Mouse (Mus musculus): ENCODE results near the gene Rpgrip1l. TPM values are rescaled to one million over a fixed set of nuclear protein-coding genes. Genes with fewer than 3 reads are reported as not detected.

Rpgrip1l gene
- polyA plus RNA-seq (2011; ENCODE audit: insufficient read length, low read depth, missing spikeins) = 8.7 and 9.2 TPM in 2 replicates

GRCm38 (mm10) chr8:91312835-91313832 is at the start of gene Rpgrip1l, which contains the start of gene Fto:
Gene Rpgrip1l, minus strand, starts transcription at chr8:91313262.
Gene Fto, plus strand, starts transcription at chr8:91313525.
- Histone ChIP-seq H3K4me1 (ENCODE audit: control insufficient read depth, insufficient read depth, low read length) (no peaks in the 10 kb centered on the region), H3K27ac (ENCODE audit: insufficient read depth, low read length) (peak within 1 kb of the TSS; percentile 55), H3K4me3 (ENCODE audit: insufficient read depth, low read length) (peak within 1 kb of the TSS; percentile 90)
- TF ChIP-seq POLR2A (IDR thresholded peaks at IDR 0.05; ENCODE audit: low read depth, low read length) (peak; percentile 62), CTCF (IDR thresholded peaks at IDR 0.05; ENCODE audit: borderline replicate concordance, insufficient read depth, low read length) (no peak)

- no peak overlapping the region for H3K27ac ChIP-seq (ENCODE audit: insufficient read depth, low read length)
- no peak for TF ChIP-seq CTCF (IDR thresholded peaks at IDR 0.05; ENCODE audit: borderline replicate concordance, insufficient read depth, low read length)
- no peak for TF ChIP-seq POLR2A (IDR thresholded peaks at IDR 0.05; ENCODE audit: low read depth, low read length)
- H3K4me1 ChIP-seq (ENCODE audit: control insufficient read depth, insufficient read depth, low read length) = peaks cover 4% of the 10 kb centered on the region; the same call in 1 of the 2 replicates
- no peak overlapping the region for H3K4me3 ChIP-seq (ENCODE audit: insufficient read depth, low read length)
Measured at GRCm38 (mm10) chr8:91360644-91361357, 47.7 kb upstream of the Rpgrip1l start.

- Histone ChIP-seq H3K4me1 (ENCODE audit: control insufficient read depth, insufficient read depth, low read length) (peaks cover 8% of the 10 kb centered on the region; the same call in 1 of the 2 replicates), H3K4me3 (ENCODE audit: insufficient read depth, low read length) (no peak overlapping the region), H3K27ac (ENCODE audit: insufficient read depth, low read length) (no peak overlapping the region)
- no peak for TF ChIP-seq CTCF (IDR thresholded peaks at IDR 0.05; ENCODE audit: borderline replicate concordance, insufficient read depth, low read length)
- no peak for TF ChIP-seq POLR2A (IDR thresholded peaks at IDR 0.05; ENCODE audit: low read depth, low read length)
Measured at GRCm38 (mm10) chr8:91359511-91359910, 46.4 kb upstream of the Rpgrip1l start.

GRCm38 (mm10) chr8:91358016-91358415 is 45.0 kb upstream of the Rpgrip1l start:
- Histone ChIP-seq H3K27ac (ENCODE audit: insufficient read depth, low read length) (no peak overlapping the region), H3K4me3 (ENCODE audit: insufficient read depth, low read length) (no peak overlapping the region), H3K4me1 (ENCODE audit: control insufficient read depth, insufficient read depth, low read length) (peaks cover 8% of the 10 kb centered on the region; the same call in 1 of the 2 replicates)
- TF ChIP-seq CTCF (IDR thresholded peaks at IDR 0.05; ENCODE audit: borderline replicate concordance, insufficient read depth, low read length) (no peak), POLR2A (IDR thresholded peaks at IDR 0.05; ENCODE audit: low read depth, low read length) (no peak)

GRCm38 (mm10) chr8:91357493-91358014 is 44.5 kb upstream of the Rpgrip1l start:
- no peak overlapping the region for H3K27ac ChIP-seq (ENCODE audit: insufficient read depth, low read length)
- no peak overlapping the region for H3K4me3 ChIP-seq (ENCODE audit: insufficient read depth, low read length)
- peaks cover 8% of the 10 kb centered on the region; the same call in 1 of the 2 replicates for H3K4me1 ChIP-seq (ENCODE audit: control insufficient read depth, insufficient read depth, low read length)
- TF ChIP-seq CTCF (IDR thresholded peaks at IDR 0.05; ENCODE audit: borderline replicate concordance, insufficient read depth, low read length) (no peak), POLR2A (IDR thresholded peaks at IDR 0.05; ENCODE audit: low read depth, low read length) (no peak)

- H3K4me3 ChIP-seq (ENCODE audit: insufficient read depth, low read length) = no peak overlapping the region
- no peak overlapping the region for H3K27ac ChIP-seq (ENCODE audit: insufficient read depth, low read length)
- H3K4me1 ChIP-seq (ENCODE audit: control insufficient read depth, insufficient read depth, low read length) = peaks cover 8% of the 10 kb centered on the region; the same call in 1 of the 2 replicates
- TF ChIP-seq CTCF (IDR thresholded peaks at IDR 0.05; ENCODE audit: borderline replicate concordance, insufficient read depth, low read length) (no peak), POLR2A (IDR thresholded peaks at IDR 0.05; ENCODE audit: low read depth, low read length) (no peak)
Measured at GRCm38 (mm10) chr8:91355956-91356699, 43.1 kb upstream of the Rpgrip1l start.

- no peak overlapping the region for H3K27ac ChIP-seq (ENCODE audit: insufficient read depth, low read length)
- no peak for TF ChIP-seq POLR2A (IDR thresholded peaks at IDR 0.05; ENCODE audit: low read depth, low read length)
- no peak for TF ChIP-seq CTCF (IDR thresholded peaks at IDR 0.05; ENCODE audit: borderline replicate concordance, insufficient read depth, low read length)
- no peak overlapping the region for H3K4me3 ChIP-seq (ENCODE audit: insufficient read depth, low read length)
- H3K4me1 ChIP-seq (ENCODE audit: control insufficient read depth, insufficient read depth, low read length) = peaks cover 7% of the 10 kb centered on the region; the same call in 1 of the 2 replicates
Measured at GRCm38 (mm10) chr8:91355301-91355905, 42.3 kb upstream of the Rpgrip1l start.

- Histone ChIP-seq H3K27ac (ENCODE audit: insufficient read depth, low read length) (no peak overlapping the region), H3K4me1 (ENCODE audit: control insufficient read depth, insufficient read depth, low read length) (peaks cover 6% of the 10 kb centered on the region; the same call in 1 of the 2 replicates), H3K4me3 (ENCODE audit: insufficient read depth, low read length) (no peak overlapping the region)
- TF ChIP-seq POLR2A (IDR thresholded peaks at IDR 0.05; ENCODE audit: low read depth, low read length) (no peak), CTCF (IDR thresholded peaks at IDR 0.05; ENCODE audit: borderline replicate concordance, insufficient read depth, low read length) (no peak)
Measured at GRCm38 (mm10) chr8:91353907-91354306, 40.8 kb upstream of the Rpgrip1l start.

Measured in embryonic fibroblast, embryonic 13.5 days (primary cell).